Mouse (Mus musculus): Measurements from ENCODE around the gene Gm9611. TPM values are rescaled to one million over a fixed set of nuclear protein-coding genes. Genes with fewer than 3 reads are reported as not detected.
"Not testable (repeated sequence)": the region's sequence is repeated elsewhere in the genome, so short reads cannot be mapped to it uniquely, and the experiment has no call there.

The Gm9611 gene
- polyA plus RNA-seq (2015; fragmentation: Nextera tagmentation; extraction: Ambion mirVana), result not detected in 2 replicates

GRCm38 (mm10) chr14:42297258-42297657, at the start of gene Gm9611:
Gene Gm9611, minus strand, starts transcription at chr14:42297358.
- not testable (repeated sequence) for H3K4me3 ChIP-seq (ENCODE audit: low read depth, low read length); H3K27me3 ChIP-seq (ENCODE audit: insufficient read depth, low read length); H3K4me1 ChIP-seq (ENCODE audit: insufficient read depth); ATAC-seq; DNase-seq; H3K27ac ChIP-seq (ENCODE audit: low read depth); H3K36me3 ChIP-seq (replicated peaks; ENCODE audit: insufficient read depth, low read length); H3K9me3 ChIP-seq (ENCODE audit: low read length); H3K4me2 ChIP-seq (ENCODE audit: low read depth, low read length); H3K9ac ChIP-seq (replicated peaks)
- no CpG with 5 or more reads among the region's 3 CpGs for WGBS (ENCODE audit: insufficient replicate concordance)

GRCm38 (mm10) chr14:42309910-42310309, 12.8 kb upstream of the Gm9611 start, which contains the start of gene Gm7995:
Gene Gm7995, plus strand, starts transcription at chr14:42310210.
- not testable (repeated sequence) for H3K27me3 ChIP-seq (ENCODE audit: insufficient read depth, low read length); H3K4me3 ChIP-seq (ENCODE audit: low read depth, low read length); H3K27ac ChIP-seq (ENCODE audit: low read depth); H3K9me3 ChIP-seq (ENCODE audit: low read length); H3K9ac ChIP-seq (replicated peaks); H3K4me1 ChIP-seq (ENCODE audit: insufficient read depth); H3K36me3 ChIP-seq (replicated peaks; ENCODE audit: insufficient read depth, low read length); DNase-seq; ATAC-seq; H3K4me2 ChIP-seq (ENCODE audit: low read depth, low read length)
- no CpG with 5 or more reads among the region's 1 CpGs for WGBS (ENCODE audit: insufficient replicate concordance)

DNA sequence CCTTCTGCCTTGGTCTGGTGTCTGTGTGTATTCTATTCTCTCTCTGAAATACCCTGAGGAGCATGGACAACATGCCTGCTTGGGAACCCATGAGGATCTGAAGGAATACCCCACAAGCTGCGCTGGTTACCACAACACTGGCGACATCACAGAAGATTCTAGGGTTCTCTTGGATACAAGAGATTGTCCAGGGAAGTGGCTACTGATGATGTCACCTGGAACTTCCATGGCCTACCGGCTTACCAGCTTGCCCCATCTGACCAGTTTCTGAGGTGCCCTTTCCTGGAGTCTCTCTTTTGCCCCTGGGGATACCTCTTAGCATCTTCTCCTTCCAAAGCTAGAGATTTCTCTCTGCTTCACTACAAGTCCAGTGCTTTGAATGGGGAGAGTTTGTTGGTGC, 37.2 kb downstream of the Gm9611 start, which contains the start of gene Gm17026:
TSS of gene Gm17026 (minus strand) at position 101 of the 400 bp plus-strand sequence.
- not testable (repeated sequence) for H3K4me2 ChIP-seq (ENCODE audit: low read depth, low read length); H3K4me1 ChIP-seq (ENCODE audit: insufficient read depth); H3K27ac ChIP-seq (ENCODE audit: low read depth); ATAC-seq; H3K4me3 ChIP-seq (ENCODE audit: low read depth, low read length); H3K9ac ChIP-seq (replicated peaks); H3K27me3 ChIP-seq (ENCODE audit: insufficient read depth, low read length); H3K36me3 ChIP-seq (replicated peaks; ENCODE audit: insufficient read depth, low read length); H3K9me3 ChIP-seq (ENCODE audit: low read length); DNase-seq
- no CpG with 5 or more reads among the region's 3 CpGs for WGBS (ENCODE audit: insufficient replicate concordance)

Small RNAs within 50 kb of the gene (microRNA-seq; reads per million reads assigned to microRNA genes)
- gene Gm25208, result not detected
- not detected for gene Gm25892

Other genes with a start within 250 kb of the Gm9611 start
- not detected in 2 replicates for gene Gm7951, start 180.0 kb downstream of the Gm9611 start, polyA plus RNA-seq (2015; fragmentation: Nextera tagmentation; extraction: Ambion mirVana)
- not detected in 2 replicates for gene Gm17027, start 134.7 kb downstream of the Gm9611 start, polyA plus RNA-seq (2015; fragmentation: Nextera tagmentation; extraction: Ambion mirVana)
- gene Gm3573, start 106.6 kb downstream of the Gm9611 start, polyA plus RNA-seq (2015; fragmentation: Nextera tagmentation; extraction: Ambion mirVana), result not detected in 2 replicates
- not detected in 2 replicates for gene Gm17026, start 37.3 kb downstream of the Gm9611 start, polyA plus RNA-seq (2015; fragmentation: Nextera tagmentation; extraction: Ambion mirVana)
- not detected in 2 replicates for gene Gm7995, start 12.9 kb upstream of the Gm9611 start, polyA plus RNA-seq (2015; fragmentation: Nextera tagmentation; extraction: Ambion mirVana)
- gene Gm8005, start 142.3 kb upstream of the Gm9611 start, polyA plus RNA-seq (2015; fragmentation: Nextera tagmentation; extraction: Ambion mirVana), result not detected in 2 replicates
- gene Gm8011, start 166.5 kb upstream of the Gm9611 start, polyA plus RNA-seq (2015; fragmentation: Nextera tagmentation; extraction: Ambion mirVana), result not detected in 2 replicates
- gene Gm8020, start 205.0 kb upstream of the Gm9611 start, polyA plus RNA-seq (2015; fragmentation: Nextera tagmentation; extraction: Ambion mirVana), result not detected in 2 replicates
- gene Gm8024, start 226.9 kb upstream of the Gm9611 start, polyA plus RNA-seq (2015; fragmentation: Nextera tagmentation; extraction: Ambion mirVana), result not detected in 2 replicates

Measured in liver, postnatal 0 days (tissue).